Mouse (Mus musculus) cerebellum, postnatal 10 days (tissue): ENCODE results near the gene Gli2.

Source experiments
- DNase-seq, 2 experiments: peaks; one replicate each; pipeline ENCODE4 v3.0.0; 2021; ENCODE audit warnings: mixed read lengths in 2 of 2

Gene Gli2

DNA sequence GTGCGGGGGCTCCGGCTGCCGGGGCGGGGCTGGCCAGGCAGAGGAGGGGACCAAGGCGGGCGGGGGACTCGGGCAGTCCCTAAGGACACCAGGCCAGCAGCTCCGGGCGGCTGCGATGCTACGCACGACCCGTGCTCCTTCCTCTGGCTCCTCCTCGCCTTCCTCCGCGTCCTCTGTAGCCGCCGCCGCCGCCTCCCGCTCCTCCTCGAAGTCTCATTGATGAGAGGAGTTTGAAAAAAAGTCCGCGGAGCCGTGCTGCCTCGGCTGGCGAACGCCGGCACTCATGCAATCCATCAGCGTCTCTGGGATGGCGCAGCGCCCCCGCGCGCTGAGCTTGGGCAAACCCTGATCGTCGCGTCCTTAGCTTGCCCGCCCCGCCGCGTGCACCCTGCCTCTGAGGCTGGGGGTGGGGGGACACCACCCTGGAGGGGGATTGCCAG, at the start of gene Gli2:
Gene Gli2 (minus strand): TSS at position 218 of the 440 bp plus-strand sequence.
- DNase-seq, result peak; percentile 91 to 93

DNA sequence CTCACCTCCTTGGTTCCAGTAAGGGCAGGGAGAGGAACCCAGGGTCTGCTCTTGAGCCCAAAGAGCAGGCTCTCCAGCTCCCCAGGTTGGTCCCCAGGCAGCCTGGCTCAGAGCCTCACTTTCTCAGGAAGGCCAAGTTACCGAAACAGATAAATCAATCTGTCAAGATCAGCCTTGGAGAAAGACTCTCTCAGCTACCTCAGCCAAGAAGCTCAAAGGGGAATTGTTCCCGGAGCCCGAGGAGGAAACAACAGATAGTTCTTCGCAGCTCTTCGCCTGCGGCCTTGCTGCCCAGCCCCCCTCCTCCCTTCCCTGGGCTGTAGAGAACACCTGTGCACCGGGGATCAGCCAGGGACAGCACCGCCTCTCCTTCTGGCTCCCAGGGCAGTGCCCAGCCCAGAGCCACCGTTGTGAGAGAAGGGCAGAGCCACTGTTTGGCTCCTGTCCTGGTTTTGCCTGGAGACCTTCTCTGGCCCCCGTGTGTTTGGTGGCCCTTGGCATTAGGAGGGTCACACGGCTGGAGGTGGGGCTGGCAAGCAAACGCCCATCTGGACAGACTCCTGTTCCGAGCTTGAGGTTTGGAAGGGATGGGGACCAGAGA, 44.6 kb upstream of the Gli2 start:
- DNase-seq, result peak; percentile 77 to 81

DNA sequence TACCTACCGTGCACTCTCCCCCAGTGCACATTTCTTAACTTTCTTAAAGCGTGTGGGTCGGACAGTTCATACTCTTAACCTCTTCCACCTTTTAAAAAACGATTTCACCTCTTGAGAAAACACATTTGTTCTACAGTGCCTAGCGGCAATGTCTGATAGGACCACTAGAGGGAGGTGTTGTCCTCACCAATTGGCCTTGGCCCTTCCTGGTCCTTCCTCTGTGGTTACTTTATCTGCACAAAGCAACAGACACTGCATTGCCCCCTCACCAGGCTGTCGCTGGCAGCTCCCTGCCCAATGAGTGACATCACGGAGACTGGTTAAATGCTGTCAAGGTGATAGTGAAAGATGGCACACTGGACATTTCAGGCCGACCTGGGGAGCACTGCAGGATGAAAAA, 40.3 kb upstream of the Gli2 start:
- DNase-seq, result peak; percentile 88 to 93

DNA sequence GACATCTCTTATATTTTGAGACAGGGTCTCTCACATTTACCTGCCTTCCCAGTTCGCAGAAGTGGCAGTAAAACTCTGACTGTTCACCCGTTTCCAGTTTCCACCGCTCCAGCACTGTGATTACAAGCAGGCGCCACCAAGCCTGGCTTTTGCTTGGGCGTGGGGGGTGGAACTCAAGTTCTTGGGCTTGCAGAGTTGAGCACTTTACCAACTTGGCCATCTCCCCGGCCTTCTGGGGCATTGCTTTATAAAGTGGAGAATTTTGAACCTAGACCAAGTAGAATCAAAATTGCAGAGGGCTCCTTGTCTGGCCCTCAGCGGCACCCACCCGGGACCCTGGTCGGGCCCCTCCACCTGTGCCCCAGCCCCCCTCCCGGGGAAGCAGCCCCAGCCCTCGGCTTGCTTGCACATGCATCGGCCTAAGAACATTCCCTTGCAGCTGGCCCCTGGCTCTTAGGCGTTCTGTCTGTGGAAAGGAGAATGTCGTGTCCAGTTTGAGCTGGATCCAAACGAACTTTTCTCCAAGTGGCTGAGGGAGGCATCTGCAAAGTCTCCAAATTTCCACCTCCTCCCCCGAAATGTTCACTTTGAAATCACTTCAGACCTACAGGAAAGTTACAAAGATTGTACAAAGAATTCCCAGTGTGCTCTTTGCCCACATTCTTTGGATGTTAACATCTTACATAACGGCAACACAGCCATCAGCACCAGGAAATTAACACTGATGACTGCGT, 36.6 kb upstream of the Gli2 start:
- DNase-seq, result no peak

DNA sequence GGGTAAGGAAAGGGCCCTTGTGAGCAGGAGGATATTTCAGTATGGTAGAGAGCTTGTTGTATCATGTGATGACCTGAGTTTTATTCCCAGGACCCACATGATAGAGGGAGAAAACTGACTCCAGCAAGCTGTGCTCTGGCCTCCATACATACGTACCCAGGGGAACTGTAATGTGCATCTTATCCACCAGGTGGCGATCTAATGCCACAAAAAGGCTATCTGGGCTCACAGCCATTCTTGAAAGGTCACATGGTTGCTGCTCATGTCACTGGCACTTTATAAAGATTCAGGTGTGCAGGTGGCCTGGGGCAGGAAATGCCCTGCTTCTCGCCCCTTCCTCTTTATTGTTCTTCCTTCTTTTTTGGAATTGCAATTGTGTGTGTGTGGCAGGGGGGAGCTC, 34.1 kb upstream of the Gli2 start:
- peak; percentile 91 to 95 for DNase-seq

DNA sequence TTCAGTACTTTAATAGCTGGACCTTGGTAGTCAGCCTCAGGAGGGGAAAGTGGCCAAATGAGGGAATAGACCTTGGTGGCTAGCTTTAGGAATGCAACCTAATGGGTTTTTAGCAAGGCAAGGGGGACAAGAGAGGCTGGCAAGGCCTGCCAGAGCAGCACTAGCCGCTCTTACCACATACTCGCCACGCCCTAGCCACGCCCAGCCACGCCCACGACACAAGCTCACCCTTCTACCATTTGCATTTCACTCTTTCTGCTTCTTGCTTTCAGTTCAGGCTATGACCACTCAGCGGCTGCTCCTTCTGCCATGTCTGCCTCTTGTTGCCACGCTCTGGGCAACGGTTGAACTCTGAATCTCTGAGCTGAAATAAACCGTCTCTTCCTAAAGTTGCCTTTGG, 32.4 kb upstream of the Gli2 start:
- no peak for DNase-seq

DNA sequence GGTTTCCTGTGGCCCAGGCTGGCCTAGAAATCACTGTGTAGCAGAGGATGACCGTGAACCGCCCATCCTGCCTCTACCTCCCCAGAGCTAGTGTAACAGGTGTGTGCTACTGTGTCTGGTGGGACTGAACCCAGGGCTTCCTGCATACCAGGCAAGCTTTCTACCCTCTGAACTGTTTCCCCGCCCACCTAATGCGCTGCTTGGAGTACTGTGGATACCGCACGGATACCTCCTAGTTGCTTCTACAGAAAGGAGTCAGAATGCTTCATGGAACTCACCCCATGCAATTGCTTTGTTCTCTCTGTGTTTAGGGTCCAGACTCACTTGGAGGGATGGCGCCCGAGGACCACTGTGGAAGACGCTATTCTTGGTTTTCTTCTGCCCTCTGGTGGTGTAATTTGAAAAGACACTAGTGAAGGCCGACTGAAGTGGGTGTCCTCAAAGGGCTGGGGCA, 30.1 kb upstream of the Gli2 start:
- DNase-seq, result peak; percentile 86 to 92

DNA sequence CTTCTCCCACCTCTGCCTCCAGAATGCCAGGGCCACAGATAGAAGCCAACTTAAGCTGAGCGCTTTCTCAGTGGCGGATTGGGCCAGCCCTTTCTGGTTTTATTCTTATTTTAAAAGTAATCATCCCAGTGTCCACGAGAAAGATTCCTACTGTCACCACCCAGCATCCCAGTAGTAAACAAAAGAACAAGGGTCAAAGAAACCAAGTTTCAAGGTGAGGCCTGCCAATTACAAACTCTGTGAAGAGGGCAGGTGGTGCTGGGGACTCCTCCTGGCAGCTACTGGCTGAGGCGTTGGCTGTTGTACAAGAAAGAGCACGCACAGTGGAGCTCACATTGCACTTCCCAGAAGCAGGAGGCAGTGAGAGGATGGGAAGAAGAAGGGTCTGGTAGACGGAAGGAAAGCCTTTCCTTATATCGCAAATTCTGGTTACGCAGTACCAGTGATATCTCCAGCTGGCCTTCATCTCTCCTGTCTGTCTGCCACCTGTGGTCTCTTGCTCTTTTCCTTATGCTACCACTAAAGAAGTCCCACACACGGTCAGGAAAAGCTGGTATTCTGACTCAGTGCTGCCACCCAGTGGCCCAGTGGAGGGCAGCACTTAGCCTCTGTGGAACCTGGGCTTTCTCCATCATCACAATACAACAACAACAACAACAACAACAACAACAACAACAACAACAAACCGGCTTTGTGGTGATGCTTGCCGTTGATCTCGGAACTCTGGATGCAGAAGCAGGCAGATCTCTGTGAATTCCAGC, 29.0 kb upstream of the Gli2 start:
- DNase-seq, result peak; percentile 80 to 83

DNA sequence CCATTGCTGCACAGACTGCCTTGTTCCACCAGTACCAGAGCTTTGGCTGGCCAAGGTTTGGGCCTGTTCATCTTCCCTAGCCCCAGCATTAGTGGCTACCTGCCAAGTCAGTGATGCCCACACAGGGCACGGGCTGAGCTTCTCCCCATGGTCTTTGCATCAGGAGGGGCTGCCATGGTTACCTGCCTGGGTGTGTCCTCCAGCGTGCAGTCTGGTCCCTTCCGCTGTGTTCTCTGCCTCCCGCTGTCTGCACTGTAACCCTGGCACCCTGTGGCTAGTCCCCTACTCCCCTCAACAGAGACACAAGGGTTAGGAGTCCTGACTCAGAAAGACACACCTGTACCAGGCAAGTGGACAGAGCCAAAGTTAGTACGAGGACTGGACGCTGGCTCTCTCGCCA, 24.5 kb upstream of the Gli2 start:
- DNase-seq, result peak; percentile 36 to 41

DNA sequence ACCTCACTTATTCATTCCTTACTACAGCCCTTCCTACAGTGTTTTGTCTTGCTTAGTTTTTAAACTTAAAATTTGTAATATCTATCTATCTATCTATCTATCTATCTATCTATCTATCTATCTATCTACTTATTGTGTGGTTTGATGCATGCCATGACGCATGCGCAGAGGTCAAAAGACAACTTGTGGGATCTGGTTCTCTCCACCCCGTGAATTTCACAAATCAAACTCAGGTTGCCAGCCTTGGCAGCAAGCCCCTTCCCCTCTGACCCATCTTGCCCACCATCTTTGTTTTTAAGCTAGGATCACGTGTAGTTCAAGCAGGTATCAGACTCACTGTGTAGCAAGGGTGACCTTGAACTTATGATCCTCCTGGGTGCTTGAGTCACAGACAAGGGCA, 22.9 kb upstream of the Gli2 start:
- no peak for DNase-seq

DNA sequence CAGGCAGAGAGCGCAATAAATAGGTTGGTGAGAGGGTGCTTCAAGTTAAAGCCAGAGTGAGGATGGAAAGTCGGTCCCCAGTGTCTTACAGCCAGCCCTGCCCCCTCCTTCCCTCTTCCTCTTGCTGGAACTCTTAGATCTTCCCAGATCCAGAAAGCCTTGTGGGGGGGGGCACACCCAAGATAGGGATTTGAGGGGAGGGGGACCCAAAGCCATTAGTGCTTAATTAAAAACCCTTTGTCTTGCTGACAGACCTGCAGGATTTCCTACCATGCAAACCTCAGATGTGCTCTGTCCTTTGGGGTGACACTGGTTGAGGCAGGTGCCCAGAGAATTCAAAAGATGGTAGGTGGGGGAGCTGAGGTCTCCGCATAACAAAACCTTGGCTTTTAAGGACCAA, 22.5 kb upstream of the Gli2 start:
- DNase-seq, result no peak

DNA sequence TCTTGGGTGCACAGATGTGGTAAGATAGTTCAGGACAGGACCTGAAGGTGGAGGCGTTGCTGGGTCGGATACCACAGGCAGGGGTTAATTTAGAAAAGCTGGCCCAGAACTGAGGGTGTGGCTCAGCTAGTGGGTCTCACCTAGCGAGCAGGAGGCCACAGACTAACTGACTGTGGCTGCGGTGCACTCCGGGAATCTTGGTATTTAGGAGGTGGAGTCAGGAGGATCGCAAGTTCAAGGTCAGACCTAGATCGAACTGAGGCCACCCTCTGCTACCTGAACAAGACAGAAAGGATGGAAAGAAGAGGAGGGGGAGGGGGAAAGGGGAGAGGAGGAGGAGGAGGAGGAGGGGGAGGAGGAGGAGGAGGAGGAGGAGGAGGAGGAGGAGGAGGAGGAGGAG, 22.1 kb upstream of the Gli2 start:
- DNase-seq, result no peak

DNA sequence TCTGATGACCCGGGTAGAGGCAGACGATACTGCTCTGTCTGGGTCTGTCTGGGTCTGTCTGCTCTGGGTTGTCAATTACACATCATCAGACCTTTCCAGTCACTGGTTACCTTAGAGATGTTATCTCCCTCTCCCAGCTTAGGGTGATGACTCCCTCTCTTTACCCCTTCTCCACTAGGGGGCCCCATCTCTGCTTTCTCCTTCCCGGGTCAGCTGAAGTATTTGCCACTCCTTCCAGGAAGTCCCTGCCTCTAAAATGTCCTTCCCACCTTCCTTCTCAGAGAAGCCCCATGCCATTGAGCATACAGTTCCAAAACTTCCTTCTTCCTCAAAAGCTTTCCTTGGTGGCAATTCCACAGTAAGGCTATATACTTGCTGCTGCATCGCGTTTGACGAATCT, 21.5 kb upstream of the Gli2 start:
- no peak for DNase-seq

DNA sequence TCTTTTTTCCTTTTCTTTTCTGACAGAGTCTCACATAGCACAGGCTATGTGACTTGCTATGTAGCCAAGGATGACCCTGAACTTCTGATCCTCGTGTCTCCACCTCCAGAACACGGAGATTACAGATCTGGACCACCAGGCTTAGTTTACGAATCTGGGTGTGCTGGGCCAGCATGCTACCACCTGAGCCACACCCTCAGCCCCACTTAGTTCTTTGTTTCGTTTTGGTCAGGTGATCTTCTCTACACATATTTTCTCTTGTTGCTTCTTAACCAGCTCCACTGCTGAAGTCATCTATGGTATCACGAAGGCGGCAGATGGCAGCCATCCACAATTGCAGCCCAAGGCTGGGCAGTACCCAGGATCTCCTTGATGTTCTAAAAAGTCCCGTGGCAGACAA, 20.5 kb upstream of the Gli2 start:
- DNase-seq, result no peak

DNA sequence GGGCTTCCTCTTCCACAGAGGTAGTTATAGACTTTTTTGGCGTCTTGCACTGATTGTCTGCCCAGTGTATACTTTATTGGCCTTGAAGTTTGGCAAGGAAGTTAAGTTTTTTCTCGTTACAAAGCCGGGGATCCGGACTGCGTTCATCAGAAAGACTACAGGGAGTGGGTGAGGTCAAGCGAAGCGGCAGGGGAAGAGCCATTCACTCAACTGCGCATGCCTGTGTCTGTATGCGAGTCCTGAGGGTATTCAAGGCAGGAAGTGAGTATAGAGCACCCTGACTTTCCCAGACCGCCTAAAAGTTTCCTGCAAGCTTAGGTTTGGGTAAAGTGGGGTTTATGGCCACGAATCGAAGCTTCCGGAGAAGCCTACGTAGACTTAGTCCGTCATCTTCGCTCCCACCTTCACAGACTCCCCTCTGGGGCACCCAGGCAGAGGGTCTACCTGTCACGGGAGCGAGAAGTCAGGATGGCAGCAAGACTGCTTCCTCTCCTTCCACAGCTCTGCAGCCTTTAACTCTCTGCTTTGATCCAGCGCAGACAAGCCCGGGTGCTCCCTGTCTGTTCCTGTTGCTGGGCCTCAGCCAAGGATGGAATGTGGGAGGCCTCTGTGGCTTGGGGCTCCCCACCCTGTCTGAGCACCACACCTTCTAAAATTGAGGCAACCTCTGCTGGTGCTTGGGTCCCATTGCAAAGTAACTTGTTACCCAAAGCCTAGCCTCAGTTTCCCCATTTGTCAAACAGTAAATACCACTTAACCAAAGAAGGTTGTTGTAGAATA, 11.7 kb upstream of the Gli2 start:
- DNase-seq, result no peak

DNA sequence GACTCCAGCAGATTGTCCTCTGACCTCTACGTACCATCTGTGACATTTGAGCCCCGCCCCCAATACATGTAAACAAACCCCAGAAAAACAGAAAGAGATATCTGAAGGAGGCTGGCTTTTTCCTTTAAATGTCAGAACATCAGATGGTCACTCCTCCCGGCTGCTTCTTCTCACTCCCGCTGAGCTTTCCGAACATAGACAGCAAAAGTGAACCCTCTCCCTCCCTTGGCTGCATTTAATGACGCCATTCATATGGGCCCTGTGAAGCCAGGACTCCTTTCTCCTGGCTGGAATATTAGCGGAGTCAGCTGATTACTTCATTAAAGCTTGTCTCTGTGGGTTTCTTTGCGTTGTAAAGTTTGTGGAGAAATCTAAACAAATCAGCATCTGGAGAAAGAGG, 3.1 kb upstream of the Gli2 start:
- DNase-seq, result no peak

DNA sequence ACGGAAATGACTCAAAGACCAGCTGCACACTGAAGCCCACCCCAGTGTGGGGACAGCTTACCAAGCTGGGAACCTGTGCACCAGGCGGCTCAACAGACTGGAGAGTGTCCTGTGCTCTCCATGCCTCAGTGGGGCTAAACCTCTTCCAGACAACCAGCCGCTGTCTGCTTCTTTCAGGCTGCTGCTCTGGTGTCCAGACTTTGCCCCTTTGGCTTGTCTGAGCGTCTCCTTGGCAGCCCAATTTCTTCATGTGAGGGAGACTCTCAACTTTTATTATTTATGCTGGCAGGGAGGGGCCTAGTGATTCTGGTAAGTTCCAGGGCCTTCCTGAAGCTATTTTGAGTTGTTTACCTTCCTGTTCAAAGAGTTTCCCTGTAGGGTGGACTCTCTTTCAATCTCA, 2.4 kb upstream of the Gli2 start:
- no peak for DNase-seq

DNA sequence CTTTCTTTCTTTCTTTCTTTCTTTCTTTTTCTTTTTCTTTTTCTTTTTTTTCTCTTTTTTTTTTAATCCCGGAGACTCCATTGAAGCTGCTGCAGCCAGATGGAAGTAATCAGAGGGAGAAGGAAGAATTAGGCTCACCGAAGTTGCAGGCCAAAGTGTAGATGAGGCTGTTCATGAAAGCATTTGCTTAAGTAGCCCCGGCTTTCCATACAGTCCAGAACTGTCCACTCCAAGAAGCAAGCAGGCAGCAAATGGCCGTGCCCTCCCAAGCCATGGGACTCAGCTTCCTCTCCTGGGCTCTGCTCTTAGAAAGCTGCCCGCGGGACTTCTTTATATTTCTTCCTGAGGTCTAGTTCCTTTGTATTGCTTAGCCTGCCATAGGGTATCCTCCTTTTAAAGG, 1.0 kb upstream of the Gli2 start:
- DNase-seq, result no peak

DNA sequence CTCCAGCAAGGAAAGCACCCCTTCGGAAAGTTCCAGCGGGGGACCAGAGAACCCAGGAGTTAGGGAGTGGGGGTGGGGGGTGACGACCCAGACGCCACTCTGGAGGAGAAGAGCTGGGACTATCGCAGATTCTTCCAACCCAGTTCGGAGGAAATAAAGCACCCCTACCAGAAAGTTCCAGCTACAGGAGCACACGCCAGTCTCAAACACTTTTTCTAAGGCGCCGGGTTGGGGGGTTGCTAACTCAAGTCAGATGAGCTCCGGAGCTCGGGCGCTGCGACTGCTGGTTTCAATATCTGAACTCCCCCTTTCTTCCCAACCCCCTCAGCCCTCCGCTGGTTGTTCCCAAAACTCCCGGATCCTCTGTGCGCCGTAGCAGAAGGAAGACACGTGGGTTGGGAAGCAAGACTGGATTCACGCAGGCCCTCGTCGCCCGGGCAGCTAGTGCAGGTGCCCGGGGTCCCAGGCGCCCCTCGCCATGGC, 494 bp upstream of the Gli2 start:
- peak; percentile 59 to 62 for DNase-seq

DNA sequence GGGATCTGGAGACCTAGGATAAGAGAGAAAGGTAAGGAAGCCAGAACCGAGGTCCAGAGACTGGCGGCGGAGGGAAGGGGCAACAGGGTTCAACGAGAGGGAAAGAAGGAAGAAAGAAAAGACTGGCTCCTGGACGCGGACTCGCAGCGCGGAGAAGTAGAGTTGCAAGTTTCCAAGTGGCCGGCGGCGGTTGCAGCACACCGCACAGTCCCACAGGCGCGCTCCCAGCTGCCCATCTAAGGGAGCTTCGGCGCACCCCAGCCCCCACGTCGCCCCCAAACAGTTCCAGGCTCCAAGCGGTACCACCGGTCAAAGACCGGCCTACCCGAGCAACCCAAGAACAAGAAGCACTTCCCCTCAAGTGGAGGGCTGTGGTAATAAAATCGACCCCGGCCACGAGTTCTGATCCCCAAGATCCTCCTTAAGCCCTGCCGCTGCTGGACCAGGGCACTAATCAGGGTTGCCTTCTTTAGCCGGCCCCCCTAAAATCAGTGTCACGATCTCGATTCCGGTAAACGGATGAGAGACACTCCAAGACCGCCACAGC, 715 bp downstream of the Gli2 start:
- peak; percentile 44 to 53 for DNase-seq

DNA sequence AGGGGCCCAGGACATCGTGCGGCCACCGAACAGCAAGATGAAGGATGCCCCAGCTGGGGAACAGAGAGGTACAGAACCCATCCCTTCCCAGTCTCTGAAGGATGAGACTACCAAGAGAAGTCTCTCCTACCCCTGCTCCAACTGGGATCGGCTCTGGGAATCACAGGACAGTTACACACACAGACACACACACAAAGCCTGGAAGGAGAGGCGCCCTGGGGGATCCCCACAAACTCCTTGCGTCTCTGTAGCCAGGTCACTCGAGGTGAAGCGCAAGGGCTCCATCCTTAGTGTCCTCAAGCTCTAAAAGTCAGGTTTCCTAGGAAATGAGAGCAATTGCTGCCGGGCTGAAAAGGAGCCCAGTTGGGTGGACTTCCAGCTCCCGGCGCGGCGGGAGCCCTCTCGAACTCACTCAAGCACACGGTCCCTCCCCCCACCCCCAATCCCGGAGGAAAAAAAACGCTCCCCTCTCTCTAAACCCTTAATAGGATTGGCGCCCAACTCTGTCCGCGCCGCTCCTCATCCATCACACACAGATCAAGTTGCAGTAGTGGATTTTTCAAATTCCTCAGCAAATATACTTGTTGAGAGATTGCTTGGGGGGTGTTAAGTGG, 1.4 kb downstream of the Gli2 start:
- peak; percentile 44 to 61 for DNase-seq
